Mouse (Mus musculus): ENCODE measurements around the gene Mink1.
"Not testable (repeated sequence)": the region's sequence is repeated elsewhere in the genome, so short reads cannot be mapped to it uniquely, and the experiment has no call there.

Gene Mink1

GRCm38 (mm10) chr11:70557545-70557944 lies 5.1 kb upstream of the Mink1 start:
- no peak for DNase-seq (ENCODE audit: low spot score)

GRCm38 (mm10) chr11:70561937-70562286 lies 769 bp upstream of the Mink1 start:
- no peak for DNase-seq (ENCODE audit: low spot score)

- no peak for DNase-seq (ENCODE audit: low spot score)
Measured at GRCm38 (mm10) chr11:70562995-70563469, 351 bp downstream of the Mink1 start.

GRCm38 (mm10) chr11:70563470-70564275 lies 992 bp downstream of the Mink1 start:
- no peak for DNase-seq (ENCODE audit: low spot score)

GRCm38 (mm10) chr11:70564276-70564873 lies 1.7 kb downstream of the Mink1 start:
- no peak for DNase-seq (ENCODE audit: low spot score)

GRCm38 (mm10) chr11:70566586-70566985 lies 3.9 kb downstream of the Mink1 start:
- DNase-seq (ENCODE audit: low spot score), result no peak

- DNase-seq (ENCODE audit: low spot score), result not testable (repeated sequence)
Measured at GRCm38 (mm10) chr11:70570614-70571013, 7.9 kb downstream of the Mink1 start.

- no peak for DNase-seq (ENCODE audit: low spot score)
Measured at GRCm38 (mm10) chr11:70571641-70572040, 9.0 kb downstream of the Mink1 start.

GRCm38 (mm10) chr11:70572348-70572902 lies 9.7 kb downstream of the Mink1 start:
- DNase-seq (ENCODE audit: low spot score), result no peak

GRCm38 (mm10) chr11:70573872-70574271 lies 11.2 kb downstream of the Mink1 start:
- no peak for DNase-seq (ENCODE audit: low spot score)

- no peak for DNase-seq (ENCODE audit: low spot score)
Measured at GRCm38 (mm10) chr11:70577201-70577600, 14.5 kb downstream of the Mink1 start.

- no peak for DNase-seq (ENCODE audit: low spot score)
Measured at GRCm38 (mm10) chr11:70578962-70579361, 16.3 kb downstream of the Mink1 start.

GRCm38 (mm10) chr11:70579710-70580357 lies 17.2 kb downstream of the Mink1 start:
- DNase-seq (ENCODE audit: low spot score), result no peak

- no peak for DNase-seq (ENCODE audit: low spot score)
Measured at GRCm38 (mm10) chr11:70580358-70580720, 17.7 kb downstream of the Mink1 start.

GRCm38 (mm10) chr11:70580921-70581320 lies 18.2 kb downstream of the Mink1 start:
- DNase-seq (ENCODE audit: low spot score), result no peak

GRCm38 (mm10) chr11:70582196-70582595 lies 19.5 kb downstream of the Mink1 start:
- DNase-seq (ENCODE audit: low spot score), result no peak

- DNase-seq (ENCODE audit: low spot score), result no peak
Measured at GRCm38 (mm10) chr11:70583022-70583714, 20.5 kb downstream of the Mink1 start.

- no peak for DNase-seq (ENCODE audit: low spot score)
Measured at GRCm38 (mm10) chr11:70583775-70584174, 21.1 kb downstream of the Mink1 start.

GRCm38 (mm10) chr11:70585457-70585856 lies 22.8 kb downstream of the Mink1 start:
- DNase-seq (ENCODE audit: low spot score), result no peak

- DNase-seq (ENCODE audit: low spot score), result no peak
Measured at GRCm38 (mm10) chr11:70586261-70586660, 23.6 kb downstream of the Mink1 start.

- no peak for DNase-seq (ENCODE audit: low spot score)
Measured at GRCm38 (mm10) chr11:70586954-70587353, 24.3 kb downstream of the Mink1 start.

- DNase-seq (ENCODE audit: low spot score), result no peak
Measured at GRCm38 (mm10) chr11:70591733-70592132, 29.1 kb downstream of the Mink1 start.

Data from layer of hippocampus, adult 11-12 months (tissue).